Mouse (Mus musculus) MEL (cell line): Measurements from ENCODE around the gene Irx3. TPM values are rescaled to one million over a fixed set of nuclear protein-coding genes. Genes with fewer than 3 reads are reported as not detected.

Experiments
- DNase-seq: peaks from one replicate; pipeline ENCODE4 v3.0.0; 2011; ENCODE audit warnings: low read depth, low spot score
- H3K27ac ChIP-seq: 2 replicates; pipeline ENCODE4 v1.5.1; 2012; ENCODE audit warnings: low read depth, mild to moderate bottlenecking, control low read depth, low read length, moderate library complexity; ENCODE audit not compliant: control insufficient read depth
- H3K27me3 ChIP-seq, 2 experiments: fragments of 150-350 bp in 1 of 2; sonication (generic) in 1 of 2; 2 replicates each; pipeline ENCODE4 v1.6.1; 2012; ENCODE audit warnings: low read length in 2 of 2, mild to moderate bottlenecking in 2 of 2, improper control_type of control experiment in 1 of 2, moderate library complexity in 1 of 2; ENCODE audit not compliant: insufficient read depth in 2 of 2, control insufficient read depth in 1 of 2
- H3K36me3 ChIP-seq, 2 experiments: 2 replicates each; pipeline ENCODE4 v1.6.1; 2012 to 2014; ENCODE audit warnings: low read length in 2 of 2, improper control_type of control experiment in 1 of 2, inconsistent platforms in 1 of 2, mild to moderate bottlenecking in 1 of 2; ENCODE audit not compliant: insufficient read depth in 2 of 2, control insufficient read depth in 1 of 2
- H3K4me1 ChIP-seq, 2 experiments: fragments of 150-350 bp in 1 of 2; sonication (generic) in 1 of 2; 2 replicates each; pipeline ENCODE4 v1.6.1; 2012; ENCODE audit warnings: low read length in 2 of 2, improper control_type of control experiment in 1 of 2, mild to moderate bottlenecking in 1 of 2; ENCODE audit not compliant: insufficient read depth in 2 of 2, control insufficient read depth in 1 of 2
- H3K4me3 ChIP-seq, 2 experiments: fragments of 150-350 bp in 1 of 2; sonication (generic) in 1 of 2; 2 replicates each; pipeline ENCODE4 v1.5.1; 2012; ENCODE audit warnings: low read depth in 2 of 2, low read length in 2 of 2, mild to moderate bottlenecking in 2 of 2, moderate library complexity in 2 of 2, control low read depth in 1 of 2, improper control_type of control experiment in 1 of 2; ENCODE audit not compliant: control insufficient read depth in 1 of 2, insufficient read depth in 1 of 2
- H3K79me2 ChIP-seq: 2 replicates; pipeline ENCODE4 v1.6.1; 2012; ENCODE audit warnings: mild to moderate bottlenecking, low read length, moderate library complexity; ENCODE audit not compliant: control insufficient read depth, poor library complexity, insufficient read depth
- H3K9ac ChIP-seq: 2 replicates; pipeline ENCODE4 v1.6.1; 2012; ENCODE audit warnings: low read depth, mild to moderate bottlenecking, control low read depth, low read length, moderate library complexity; ENCODE audit not compliant: control insufficient read depth, poor library complexity, severe bottlenecking
- H3K9me3 ChIP-seq: fragments of 150-350 bp; sonication (generic); replicated peaks from 2 replicates; pipeline ENCODE4 v1.6.1; 2012; ENCODE audit warnings: mild to moderate bottlenecking, low read length, improper control_type of control experiment, moderate library complexity; ENCODE audit not compliant: insufficient read depth
- BHLHE40 ChIP-seq: IDR thresholded peaks from 2 replicates; pipeline ENCODE4 v1.6.1; 2012; ENCODE audit warnings: low read depth, mild to moderate bottlenecking, inconsistent platforms, low read length, improper control_type of control experiment, borderline replicate concordance
- CHD1 ChIP-seq: IDR thresholded peaks from 2 replicates; pipeline ENCODE4 v1.6.1; 2012; ENCODE audit warnings: low read depth, mild to moderate bottlenecking, inconsistent platforms, low read length, improper control_type of control experiment
- ETS1 ChIP-seq: IDR thresholded peaks from 2 replicates; pipeline ENCODE4 v1.6.1; 2012; ENCODE audit warnings: low read depth, mild to moderate bottlenecking, inconsistent platforms, low read length, improper control_type of control experiment, moderate library complexity
- GABPA ChIP-seq: IDR thresholded peaks from 2 replicates; pipeline ENCODE4 v1.6.1; 2012; ENCODE audit warnings: low read depth, mild to moderate bottlenecking, inconsistent platforms, low read length, improper control_type of control experiment, moderate library complexity
- GATA1 ChIP-seq: IDR thresholded peaks from 2 replicates; pipeline ENCODE4 v1.6.1; 2011; ENCODE audit warnings: low read depth, low read length, improper control_type of control experiment
- HCFC1 ChIP-seq: IDR thresholded peaks from 2 replicates; pipeline ENCODE4 v1.6.1; 2012; ENCODE audit warnings: low read depth, mild to moderate bottlenecking, inconsistent platforms, low read length, improper control_type of control experiment, moderate library complexity
- JUND ChIP-seq: IDR thresholded peaks from 2 replicates; pipeline ENCODE4 v1.6.1; 2011; ENCODE audit warnings: low read depth, mild to moderate bottlenecking, improper control_type of control experiment, low read length
- KAT2A ChIP-seq: conservative IDR thresholded peaks from 2 replicates; pipeline ENCODE4 v1.6.1; 2012; ENCODE audit warnings: low read depth, low read length, improper control_type of control experiment, inconsistent platforms
- MAFK ChIP-seq: IDR thresholded peaks from 2 replicates; pipeline ENCODE4 v1.6.1; 2011; ENCODE audit warnings: low read depth, mild to moderate bottlenecking, low read length, improper control_type of control experiment, borderline replicate concordance
- MAX ChIP-seq: IDR thresholded peaks from 2 replicates; pipeline ENCODE4 v1.6.1; 2011; ENCODE audit warnings: low read length, improper control_type of control experiment
- MAZ ChIP-seq: IDR thresholded peaks from 2 replicates; pipeline ENCODE4 v1.6.1; 2012; ENCODE audit warnings: low read depth, mild to moderate bottlenecking, inconsistent platforms, low read length, improper control_type of control experiment
- MYB ChIP-seq: IDR thresholded peaks from 2 replicates; pipeline ENCODE4 v1.6.1; 2011; ENCODE audit warnings: mild to moderate bottlenecking, low read depth, low read length, improper control_type of control experiment
- NELFE ChIP-seq: IDR thresholded peaks from 2 replicates; pipeline ENCODE4 v1.6.1; 2011; ENCODE audit warnings: low read depth, low read length, improper control_type of control experiment
- NRF1 ChIP-seq: IDR thresholded peaks from 2 replicates; pipeline ENCODE4 v1.6.1; 2014; ENCODE audit warnings: low read depth, mild to moderate bottlenecking, inconsistent platforms, low read length, improper control_type of control experiment, moderate library complexity; ENCODE audit not compliant: poor library complexity, insufficient read depth, severe bottlenecking
- POLR2AphosphoS2 ChIP-seq: IDR thresholded peaks from 2 replicates; pipeline ENCODE4 v1.6.1; 2011; ENCODE audit warnings: low read length, improper control_type of control experiment
- POLR2AphosphoS5 ChIP-seq: IDR thresholded peaks from 2 replicates; pipeline ENCODE4 v1.6.1; 2012; ENCODE audit warnings: low read depth, borderline replicate concordance, mild to moderate bottlenecking, inconsistent platforms, low read length, moderate library complexity, mixed read lengths
- RCOR1 ChIP-seq: IDR thresholded peaks from 2 replicates; pipeline ENCODE4 v1.6.1; 2012; ENCODE audit warnings: low read depth, mild to moderate bottlenecking, inconsistent platforms, low read length, improper control_type of control experiment
- SIN3A ChIP-seq: IDR thresholded peaks from 2 replicates; pipeline ENCODE4 v1.6.1; 2012; ENCODE audit warnings: low read length, improper control_type of control experiment, inconsistent platforms
- SMC3 ChIP-seq: IDR thresholded peaks from 2 replicates; pipeline ENCODE4 v1.6.1; 2011; ENCODE audit warnings: low read depth, low read length, improper control_type of control experiment
- TCF12 ChIP-seq: IDR thresholded peaks from 2 replicates; pipeline ENCODE4 v1.6.1; 2014; ENCODE audit warnings: low read depth, mild to moderate bottlenecking, inconsistent platforms, low read length, improper control_type of control experiment, moderate library complexity
- UBTF ChIP-seq: IDR thresholded peaks from 2 replicates; pipeline ENCODE4 v1.6.1; 2012; ENCODE audit warnings: low read depth, mild to moderate bottlenecking, inconsistent platforms, low read length, improper control_type of control experiment, moderate library complexity, borderline replicate concordance; ENCODE audit not compliant: insufficient read depth
- USF1 ChIP-seq: IDR thresholded peaks from 2 replicates; pipeline ENCODE4 v1.6.1; 2014; ENCODE audit warnings: low read depth, mild to moderate bottlenecking, inconsistent platforms, low read length, improper control_type of control experiment, moderate library complexity
- USF2 ChIP-seq, 2 experiments: IDR thresholded peaks; 2 replicates each; pipeline ENCODE4 v1.6.1; 2011 to 2012; ENCODE audit warnings: improper control_type of control experiment in 2 of 2, low read length in 2 of 2, borderline replicate concordance in 1 of 2, inconsistent platforms in 1 of 2, low read depth in 1 of 2, mild to moderate bottlenecking in 1 of 2; ENCODE audit not compliant: insufficient read depth in 1 of 2
- polyA plus RNA-seq, 2 experiments: library from polyadenylated mRNA; stranded (reverse) in 1 of 2; unstranded in 1 of 2; fragments of >175 nt in 1 of 2; fragments of >200 nt in 1 of 2; gene quantifications; 2 replicates each; pipeline versions ENCODE4 v1.2.1 to v1.2.4; 2012; ENCODE audit warnings: low replicate concordance in 2 of 2, low read depth in 1 of 2; ENCODE audit not compliant: insufficient read length in 2 of 2, insufficient read depth in 1 of 2, missing spikeins in 1 of 2
- total RNA-seq: library from RNA; depleted of rRNA; stranded (reverse); fragments of 300-350 nt; gene quantifications from 2 replicates; pipeline ENCODE4 v1.2.3, GENCODE M21; 2012

Irx3 gene
- total and polyA plus RNA-seq, 3 experiments: not detected

- Histone ChIP-seq H3K4me3 (no peak overlapping the region), H3K79me2 (no peaks in the 10 kb centered on the region), H3K27me3 (no peaks in the 10 kb centered on the region), H3K9me3 (no peaks in the 10 kb centered on the region), H3K9ac (no peak overlapping the region), H3K27ac (no peak overlapping the region), H3K36me3 (no peaks in the 10 kb centered on the region), H3K4me1 (no peaks in the 10 kb centered on the region)
- no peak for DNase-seq
- no peak for TF ChIP-seq USF2 (IDR thresholded peaks at IDR 0.05; ENCODE audit: borderline replicate concordance in 1 of 2, insufficient read depth in 1 of 2, low read depth in 1 of 2, low read length in 2 of 2)
- TF ChIP-seq CHD1: no peak
- TF ChIP-seq UBTF: no peak
- TF ChIP-seq HCFC1: no peak
- TF ChIP-seq GABPA: no peak
- TF ChIP-seq SIN3A: no peak
- TF ChIP-seq NELFE: no peak
- TF ChIP-seq MAZ: no peak
These were observed 14.5 kb downstream of the Irx3 start for GRCm38 (mm10) chr8:91787194-91787895.

- no peak for TF ChIP-seq NRF1
- TF ChIP-seq SIN3A: no peak
- TF ChIP-seq MAX: no peak
- no peak for TF ChIP-seq JUND
- TF ChIP-seq KAT2A: no peak
- no peak for TF ChIP-seq POLR2AphosphoS2
- TF ChIP-seq GATA1: no peak
- TF ChIP-seq BHLHE40: no peak
- no peak for TF ChIP-seq USF1
- TF ChIP-seq MAFK: no peak
- no peak for TF ChIP-seq TCF12
- no peak for TF ChIP-seq POLR2AphosphoS5
- TF ChIP-seq ETS1: no peak
- TF ChIP-seq CHD1: no peak
- TF ChIP-seq MYB: no peak
- no peak for TF ChIP-seq RCOR1
- no peak for TF ChIP-seq SMC3
- H3K79me2 ChIP-seq: no peaks in the 10 kb centered on the region
- H3K4me1 ChIP-seq: no peaks in the 10 kb centered on the region
- no peak overlapping the region for H3K9ac ChIP-seq
- DNase-seq: no peak
- H3K27me3 ChIP-seq: no peaks in the 10 kb centered on the region
- H3K36me3 ChIP-seq: no peaks in the 10 kb centered on the region
- no peak overlapping the region for H3K27ac ChIP-seq
- no peaks in the 10 kb centered on the region for H3K9me3 ChIP-seq
- no peak overlapping the region for H3K4me3 ChIP-seq
These were observed 18.9 kb downstream of the Irx3 start for GRCm38 (mm10) chr8:91782940-91783339.
